Mouse (Mus musculus): ENCODE data around the gene Nfam1. TPM values are rescaled to one million over a fixed set of nuclear protein-coding genes. Genes with fewer than 3 reads are reported as not detected.
"Not testable (repeated sequence)": the region's sequence is repeated elsewhere in the genome, so short reads cannot be mapped to it uniquely, and the experiment has no call there.

Nfam1 gene
- polyA plus RNA-seq, 1 experiment, result 1.5 TPM

- Histone ChIP-seq H3K27me3 (ENCODE audit: control insufficient read depth, insufficient read depth, low read length) (no peaks in the 10 kb centered on the region), H3K4me1 (ENCODE audit: control insufficient read depth, insufficient read depth, low read length) (no peaks in the 10 kb centered on the region), H3K27ac (ENCODE audit: control insufficient read depth, insufficient read depth, low read depth, low read length) (no peak overlapping the region), H3K4me3 (ENCODE audit: control insufficient read depth, low read depth, low read length) (no peak overlapping the region), H3K36me3 (ENCODE audit: control insufficient read depth, insufficient read depth, low read length) (no peaks in the 10 kb centered on the region)
- TF ChIP-seq POLR2A (IDR thresholded peaks at IDR 0.05; ENCODE audit: control insufficient read depth, low read depth, low read length) (no peak), CTCF (IDR thresholded peaks at IDR 0.05; ENCODE audit: control insufficient read depth, insufficient read depth, insufficient replicate concordance, low read depth, low read length) (no peak)
Observed at GRCm38 (mm10) chr15:83046730-83047129, 13.6 kb upstream of the Nfam1 start.

- peak; percentile 96; the same call in 1 of the 2 replicates for TF ChIP-seq CTCF (IDR thresholded peaks at IDR 0.05; ENCODE audit: control insufficient read depth, insufficient read depth, insufficient replicate concordance, low read depth, low read length)
- no peak for TF ChIP-seq POLR2A (IDR thresholded peaks at IDR 0.05; ENCODE audit: control insufficient read depth, low read depth, low read length)
- no peaks in the 10 kb centered on the region for H3K36me3 ChIP-seq (ENCODE audit: control insufficient read depth, insufficient read depth, low read length)
- no peak overlapping the region for H3K27ac ChIP-seq (ENCODE audit: control insufficient read depth, insufficient read depth, low read depth, low read length)
- no peaks in the 10 kb centered on the region for H3K4me1 ChIP-seq (ENCODE audit: control insufficient read depth, insufficient read depth, low read length)
- H3K27me3 ChIP-seq (ENCODE audit: control insufficient read depth, insufficient read depth, low read length), result no peaks in the 10 kb centered on the region
- no peak overlapping the region for H3K4me3 ChIP-seq (ENCODE audit: control insufficient read depth, low read depth, low read length)
Observed at GRCm38 (mm10) chr15:83046308-83046707, 13.2 kb upstream of the Nfam1 start.

- H3K27ac ChIP-seq (ENCODE audit: control insufficient read depth, insufficient read depth, low read depth, low read length); H3K4me3 ChIP-seq (ENCODE audit: control insufficient read depth, low read depth, low read length); H3K27me3 ChIP-seq (ENCODE audit: control insufficient read depth, insufficient read depth, low read length); H3K4me1 ChIP-seq (ENCODE audit: control insufficient read depth, insufficient read depth, low read length); H3K36me3 ChIP-seq (ENCODE audit: control insufficient read depth, insufficient read depth, low read length): not testable (repeated sequence)
Observed at GRCm38 (mm10) chr15:83045565-83045964, 12.5 kb upstream of the Nfam1 start.

GRCm38 (mm10) chr15:83043362-83043708 is 10.2 kb upstream of the Nfam1 start:
- TF ChIP-seq POLR2A (IDR thresholded peaks at IDR 0.05; ENCODE audit: control insufficient read depth, low read depth, low read length) (no peak), CTCF (IDR thresholded peaks at IDR 0.05; ENCODE audit: control insufficient read depth, insufficient read depth, insufficient replicate concordance, low read depth, low read length) (no peak)
- no peak overlapping the region for H3K4me3 ChIP-seq (ENCODE audit: control insufficient read depth, low read depth, low read length)

GRCm38 (mm10) chr15:83042655-83043361 is 9.7 kb upstream of the Nfam1 start:
- no peak overlapping the region for H3K4me3 ChIP-seq (ENCODE audit: control insufficient read depth, low read depth, low read length)
- H3K36me3 ChIP-seq (ENCODE audit: control insufficient read depth, insufficient read depth, low read length), result no peaks in the 10 kb centered on the region
- TF ChIP-seq CTCF (IDR thresholded peaks at IDR 0.05; ENCODE audit: control insufficient read depth, insufficient read depth, insufficient replicate concordance, low read depth, low read length) (no peak), POLR2A (IDR thresholded peaks at IDR 0.05; ENCODE audit: control insufficient read depth, low read depth, low read length) (no peak)
- peaks cover 1% of the 10 kb centered on the region for H3K4me1 ChIP-seq (ENCODE audit: control insufficient read depth, insufficient read depth, low read length)
- no peaks in the 10 kb centered on the region for H3K27me3 ChIP-seq (ENCODE audit: control insufficient read depth, insufficient read depth, low read length)
- H3K27ac ChIP-seq (ENCODE audit: control insufficient read depth, insufficient read depth, low read depth, low read length), result no peak overlapping the region

More at GRCm38 (mm10) chr15:83043362-83043708, 10.2 kb upstream of the Nfam1 start:
- Histone ChIP-seq H3K27ac (ENCODE audit: control insufficient read depth, insufficient read depth, low read depth, low read length) (no peak overlapping the region), H3K36me3 (ENCODE audit: control insufficient read depth, insufficient read depth, low read length) (no peaks in the 10 kb centered on the region), H3K27me3 (ENCODE audit: control insufficient read depth, insufficient read depth, low read length) (no peaks in the 10 kb centered on the region), H3K4me1 (ENCODE audit: control insufficient read depth, insufficient read depth, low read length) (no peaks in the 10 kb centered on the region)

- Histone ChIP-seq H3K27me3 (ENCODE audit: control insufficient read depth, insufficient read depth, low read length) (no peaks in the 10 kb centered on the region), H3K4me3 (ENCODE audit: control insufficient read depth, low read depth, low read length) (no peak overlapping the region), H3K4me1 (ENCODE audit: control insufficient read depth, insufficient read depth, low read length) (peaks cover 2% of the 10 kb centered on the region), H3K36me3 (ENCODE audit: control insufficient read depth, insufficient read depth, low read length) (no peaks in the 10 kb centered on the region), H3K27ac (ENCODE audit: control insufficient read depth, insufficient read depth, low read depth, low read length) (no peak overlapping the region)
- TF ChIP-seq POLR2A (IDR thresholded peaks at IDR 0.05; ENCODE audit: control insufficient read depth, low read depth, low read length), result no peak
Observed at GRCm38 (mm10) chr15:83040156-83040555, 7.0 kb upstream of the Nfam1 start.

- Histone ChIP-seq H3K4me3 (ENCODE audit: control insufficient read depth, low read depth, low read length) (no peak overlapping the region), H3K27ac (ENCODE audit: control insufficient read depth, insufficient read depth, low read depth, low read length) (no peak overlapping the region), H3K36me3 (ENCODE audit: control insufficient read depth, insufficient read depth, low read length) (no peaks in the 10 kb centered on the region), H3K27me3 (ENCODE audit: control insufficient read depth, insufficient read depth, low read length) (no peaks in the 10 kb centered on the region), H3K4me1 (ENCODE audit: control insufficient read depth, insufficient read depth, low read length) (peaks cover 2% of the 10 kb centered on the region)
- TF ChIP-seq CTCF (IDR thresholded peaks at IDR 0.05; ENCODE audit: control insufficient read depth, insufficient read depth, insufficient replicate concordance, low read depth, low read length) (no peak), POLR2A (IDR thresholded peaks at IDR 0.05; ENCODE audit: control insufficient read depth, low read depth, low read length) (no peak)
Observed at GRCm38 (mm10) chr15:83038812-83039211, 5.7 kb upstream of the Nfam1 start.

Measured in testis, adult 2 months (tissue).